Mouse (Mus musculus) left cerebral cortex, adult 11 months (tissue): ENCODE measurements around the gene Sorbs1.

Experiments
- DNase-seq: peaks from one replicate; pipeline ENCODE4 v3.0.0; 2022; ENCODE audit warnings: low spot score

Sorbs1 gene

DNA sequence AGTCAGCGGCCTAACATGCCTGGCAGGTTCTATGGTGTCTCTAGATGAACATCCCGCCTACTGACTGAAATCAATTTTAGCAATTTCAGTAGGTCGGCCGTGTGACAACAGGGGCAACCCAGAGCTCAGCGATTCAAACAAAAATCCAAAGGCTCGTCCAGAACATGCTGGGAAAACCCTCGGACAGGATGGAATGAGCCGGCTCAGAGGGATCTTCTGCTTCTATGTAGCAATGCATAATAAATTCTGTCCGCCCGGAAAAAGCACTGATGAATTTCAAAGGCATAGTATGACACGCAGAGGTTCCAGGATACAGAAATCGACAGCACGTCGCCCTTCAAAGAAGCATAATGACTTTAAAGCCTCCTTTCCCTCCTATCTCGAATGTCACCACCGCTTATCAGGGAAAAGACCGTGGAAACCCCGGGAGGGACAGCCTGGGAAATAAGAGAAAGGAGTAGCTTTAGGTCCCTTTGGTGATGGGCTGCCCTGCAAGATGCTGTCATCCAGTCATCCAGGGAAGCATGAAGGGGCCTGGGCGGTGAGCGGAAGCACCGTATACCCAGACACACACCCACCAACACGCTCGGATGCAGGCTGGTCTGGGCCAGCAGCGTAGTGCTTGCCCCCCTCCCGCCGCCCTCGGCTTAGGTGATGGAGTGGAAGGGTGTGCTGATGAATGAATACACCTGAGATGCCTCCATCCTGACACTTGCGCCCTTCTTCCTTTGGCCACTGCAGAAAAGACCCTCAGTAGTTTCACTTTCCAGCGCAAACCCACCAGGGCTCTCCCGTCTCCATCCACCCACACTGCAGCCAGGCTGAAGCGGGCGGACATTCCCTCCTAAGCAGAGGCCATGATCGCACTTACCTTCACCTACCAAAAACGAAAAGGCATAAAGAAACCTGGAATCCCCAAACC is 818 bp downstream of the Sorbs1 start:
- DNase-seq = no peak

DNA sequence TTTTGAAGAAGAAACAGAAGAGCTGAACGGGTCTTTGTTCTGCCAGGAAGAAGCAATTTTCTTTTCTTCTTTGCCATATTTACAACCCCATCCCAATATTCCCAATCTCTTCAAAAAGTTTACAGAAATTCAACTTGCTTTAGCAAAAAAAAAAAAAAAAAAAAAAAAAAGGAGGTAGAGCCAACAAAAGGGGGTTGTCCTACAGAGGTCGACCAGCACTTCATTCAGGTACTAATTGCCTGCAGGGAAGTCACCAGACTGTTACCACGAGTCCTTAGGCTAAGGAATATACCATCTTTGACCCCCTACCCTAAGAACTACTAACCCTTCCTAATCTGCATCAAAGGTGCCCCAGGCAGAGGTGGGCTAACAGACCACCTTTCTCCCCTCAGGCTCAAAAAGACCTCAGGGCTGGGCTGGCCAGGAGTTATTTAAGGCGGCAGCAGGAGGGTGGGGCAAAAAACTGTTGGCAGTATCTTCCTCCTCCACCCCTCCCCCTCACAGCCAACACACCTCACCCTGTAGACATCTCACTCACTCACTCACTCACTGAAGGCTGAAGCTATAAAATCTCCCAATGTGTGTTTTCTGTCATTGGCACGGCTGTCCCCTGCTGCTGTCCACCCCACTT is 1.8 kb downstream of the Sorbs1 start:
- no peak for DNase-seq

DNA sequence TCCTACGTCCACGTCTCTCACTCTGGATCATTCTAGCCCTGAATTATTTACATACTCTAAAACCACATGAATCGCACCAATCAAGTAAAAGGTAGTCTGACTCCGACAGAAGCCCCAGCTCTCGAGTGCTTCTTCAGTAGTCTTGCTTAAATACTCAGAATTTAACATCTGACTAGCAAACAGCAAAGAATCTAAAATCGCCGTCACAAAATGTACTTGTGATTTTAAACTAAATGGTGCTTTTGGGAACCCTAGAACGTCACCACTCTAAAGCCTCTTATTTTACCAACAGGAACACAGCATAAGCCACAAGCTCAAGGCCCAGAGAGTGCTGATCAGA is 2.5 kb downstream of the Sorbs1 start:
- no peak for DNase-seq

DNA sequence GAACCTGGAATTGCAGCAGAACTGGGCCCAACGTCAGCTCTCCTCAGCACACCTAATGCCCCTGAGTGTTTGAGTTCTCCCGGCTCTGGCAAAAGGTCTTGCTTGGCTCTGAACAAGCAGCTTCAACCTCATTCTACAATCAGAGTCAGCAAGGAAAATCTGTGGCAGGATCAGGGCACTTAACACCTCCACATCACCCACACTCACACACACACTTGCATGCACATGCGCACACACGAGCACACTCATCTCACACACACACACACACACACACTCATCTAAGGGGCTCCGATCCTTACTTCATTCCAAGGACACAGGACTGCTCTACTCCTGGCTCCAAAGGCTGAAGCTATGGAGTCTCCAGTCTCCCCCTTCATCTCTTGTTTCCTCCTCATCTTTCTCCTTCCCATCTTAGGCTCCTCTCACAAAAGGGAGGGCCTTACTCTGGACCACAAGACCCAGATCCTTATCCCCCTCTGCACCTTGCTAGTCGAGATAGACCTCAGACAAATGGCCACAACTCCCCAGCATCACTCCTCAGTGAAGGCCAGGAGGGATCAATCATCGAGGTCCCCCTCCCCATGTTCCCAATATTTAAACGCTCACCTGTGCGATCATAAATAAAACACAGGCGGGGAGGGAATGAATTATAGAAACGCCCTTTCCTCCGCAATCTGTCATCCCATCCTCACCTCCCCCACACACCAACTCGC is 3.0 kb downstream of the Sorbs1 start:
- DNase-seq = no peak

DNA sequence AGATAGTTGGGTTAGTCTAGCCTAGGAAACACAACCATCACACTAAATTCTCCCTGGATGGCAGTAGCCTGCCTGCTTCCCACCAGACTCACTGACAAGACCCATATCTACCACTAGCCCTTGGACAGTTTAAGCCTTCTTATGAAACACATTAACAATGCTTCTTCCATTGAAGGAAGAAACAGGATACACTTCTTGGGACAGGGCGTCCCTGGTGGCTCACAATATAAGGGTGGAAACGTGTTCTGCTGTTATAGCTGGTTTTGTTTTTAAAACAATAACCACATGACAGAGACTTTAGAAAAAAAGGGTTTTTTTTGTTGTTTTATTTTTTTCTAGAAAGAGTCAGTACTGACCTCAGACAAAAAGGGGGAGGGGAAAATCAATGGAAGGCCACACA is 4.3 kb downstream of the Sorbs1 start:
- no peak for DNase-seq

DNA sequence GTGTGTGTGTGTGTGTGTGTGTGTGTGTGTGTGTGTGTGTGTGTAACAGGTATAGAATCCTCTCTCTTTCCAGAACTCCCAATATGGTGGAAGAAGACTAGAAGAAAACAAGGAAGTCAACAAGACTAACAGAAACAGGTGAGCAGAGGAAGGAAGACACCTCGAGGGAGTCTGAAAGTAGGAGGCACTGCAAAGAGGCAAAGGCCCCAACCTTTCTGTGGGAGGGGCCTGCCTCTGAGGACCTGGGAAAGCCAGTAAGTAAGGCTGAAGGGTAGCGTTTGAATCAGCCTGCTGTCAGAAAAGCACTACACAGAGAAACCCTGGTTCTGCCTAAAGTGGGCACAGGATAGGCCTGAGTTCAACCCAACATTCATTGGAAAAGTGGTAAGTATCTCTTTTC is 4.7 kb downstream of the Sorbs1 start:
- DNase-seq = no peak

DNA sequence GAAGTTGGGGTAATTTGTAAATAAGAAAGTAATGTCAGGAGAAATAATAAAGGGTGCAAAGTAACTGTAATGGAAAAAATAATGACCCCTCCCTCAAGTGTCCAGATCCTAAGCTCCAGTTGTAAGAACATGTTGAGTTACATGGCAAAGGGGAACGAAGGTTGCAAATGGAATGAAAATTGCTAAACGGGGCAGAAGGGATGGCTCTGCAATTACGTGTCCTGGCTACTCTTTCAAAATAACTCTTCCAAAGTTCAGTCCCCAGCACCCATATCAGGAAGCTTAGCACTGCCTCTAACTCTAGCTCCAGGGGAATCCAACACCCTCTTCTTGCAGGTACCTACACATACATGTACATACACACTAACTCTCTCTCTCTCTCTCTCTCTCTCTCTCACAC is 6.6 kb downstream of the Sorbs1 start:
- DNase-seq = no peak

DNA sequence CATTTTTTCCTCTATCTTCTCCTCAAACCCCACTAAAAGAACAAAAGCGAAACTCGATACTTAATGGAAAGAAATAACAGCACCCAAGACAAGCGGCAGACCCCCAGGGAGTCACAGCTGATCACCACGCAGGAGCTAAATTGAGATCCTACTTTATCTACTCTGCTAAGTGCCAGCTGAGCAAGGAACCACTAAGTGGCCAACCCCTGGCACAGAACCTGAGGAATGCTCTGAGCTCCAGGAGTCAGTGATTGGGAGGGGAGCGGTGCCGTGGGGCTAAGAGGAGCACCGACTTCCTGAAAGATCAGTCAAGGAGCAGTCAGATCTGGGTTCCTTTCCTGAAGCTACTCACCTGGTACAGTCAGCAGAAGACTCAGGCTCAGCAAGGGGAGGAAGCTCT is 9.2 kb downstream of the Sorbs1 start:
- DNase-seq = no peak

DNA sequence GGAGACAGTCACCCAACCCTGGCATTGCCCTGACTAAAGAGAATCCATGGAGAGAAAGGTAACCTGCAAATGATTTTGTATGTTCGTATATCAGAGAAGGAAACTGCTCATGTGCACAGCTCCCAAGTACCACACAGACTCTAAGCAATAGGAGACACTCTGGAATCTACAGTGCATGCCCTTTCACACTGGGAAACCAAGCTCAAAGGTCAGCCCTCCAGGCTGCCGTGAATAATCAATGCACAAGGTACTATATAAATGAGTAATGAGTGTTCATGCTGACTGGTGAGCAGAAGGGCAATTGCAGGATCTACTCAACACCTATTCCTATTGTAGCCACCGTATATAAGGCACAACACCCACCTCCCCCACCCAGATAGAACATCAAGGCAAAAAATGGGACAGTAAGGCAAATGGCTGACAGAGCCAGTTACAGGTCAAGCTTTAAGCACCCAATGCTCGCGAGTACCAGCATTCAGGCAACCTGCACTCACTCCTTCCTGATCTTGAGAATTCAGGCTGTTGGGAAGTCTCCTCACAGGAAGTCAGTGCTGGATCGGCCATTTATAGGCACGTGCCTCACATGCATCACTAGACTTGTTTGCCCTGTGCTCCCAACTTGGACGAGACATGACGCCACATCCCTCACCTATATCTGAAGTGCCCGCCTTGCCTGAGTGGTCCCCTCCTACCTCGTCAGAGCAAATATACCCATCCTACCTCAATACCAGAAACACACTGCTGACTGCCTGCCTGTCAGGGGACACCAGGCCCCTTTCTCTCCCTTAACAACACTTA is 13.4 kb downstream of the Sorbs1 start:
- no peak for DNase-seq

DNA sequence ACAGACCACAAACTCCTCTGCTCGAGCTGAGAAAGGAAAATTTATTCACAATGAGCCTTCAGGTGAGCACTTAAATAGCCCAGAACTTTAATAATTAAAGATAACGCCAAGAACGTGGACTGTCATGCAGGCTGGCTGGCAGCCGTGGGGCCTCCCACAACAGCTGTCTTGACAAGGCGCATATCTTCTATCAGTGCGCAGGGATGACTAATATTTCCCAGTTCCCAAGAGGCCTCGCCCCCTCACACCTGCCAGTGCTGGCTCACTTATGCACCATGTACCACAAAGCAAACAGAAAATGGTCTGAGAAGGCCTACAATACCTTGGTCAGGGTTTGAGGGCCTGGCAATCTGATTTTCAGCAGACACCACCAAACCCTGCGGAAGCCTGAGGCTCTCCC is 14.4 kb downstream of the Sorbs1 start:
- DNase-seq = no peak

DNA sequence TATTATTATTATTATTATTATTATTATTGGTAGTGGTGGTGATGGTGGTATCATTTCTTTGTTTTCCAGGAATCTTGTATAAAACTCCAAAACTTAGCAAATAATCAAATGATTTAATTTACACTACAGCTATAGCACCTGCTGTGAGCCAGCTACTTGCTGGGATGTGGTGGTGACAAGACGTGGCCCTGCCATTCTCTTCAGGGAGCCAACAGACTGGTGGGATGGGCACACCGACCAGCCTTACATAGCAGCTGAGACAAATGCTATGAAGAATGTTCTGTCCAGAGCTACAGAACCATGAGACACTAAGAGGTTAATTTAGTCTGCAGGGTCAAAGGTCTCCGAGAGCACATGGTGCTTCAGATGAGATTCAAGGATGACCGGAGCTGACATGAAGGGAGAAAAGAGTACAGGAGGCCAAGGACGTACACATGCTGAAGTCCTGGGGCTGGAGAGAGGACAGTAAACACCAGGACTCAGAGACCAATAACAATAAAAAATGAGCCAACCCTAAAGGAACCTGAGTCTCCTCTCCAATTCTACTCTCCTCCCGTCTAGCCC is 15.3 kb downstream of the Sorbs1 start:
- DNase-seq = no peak

DNA sequence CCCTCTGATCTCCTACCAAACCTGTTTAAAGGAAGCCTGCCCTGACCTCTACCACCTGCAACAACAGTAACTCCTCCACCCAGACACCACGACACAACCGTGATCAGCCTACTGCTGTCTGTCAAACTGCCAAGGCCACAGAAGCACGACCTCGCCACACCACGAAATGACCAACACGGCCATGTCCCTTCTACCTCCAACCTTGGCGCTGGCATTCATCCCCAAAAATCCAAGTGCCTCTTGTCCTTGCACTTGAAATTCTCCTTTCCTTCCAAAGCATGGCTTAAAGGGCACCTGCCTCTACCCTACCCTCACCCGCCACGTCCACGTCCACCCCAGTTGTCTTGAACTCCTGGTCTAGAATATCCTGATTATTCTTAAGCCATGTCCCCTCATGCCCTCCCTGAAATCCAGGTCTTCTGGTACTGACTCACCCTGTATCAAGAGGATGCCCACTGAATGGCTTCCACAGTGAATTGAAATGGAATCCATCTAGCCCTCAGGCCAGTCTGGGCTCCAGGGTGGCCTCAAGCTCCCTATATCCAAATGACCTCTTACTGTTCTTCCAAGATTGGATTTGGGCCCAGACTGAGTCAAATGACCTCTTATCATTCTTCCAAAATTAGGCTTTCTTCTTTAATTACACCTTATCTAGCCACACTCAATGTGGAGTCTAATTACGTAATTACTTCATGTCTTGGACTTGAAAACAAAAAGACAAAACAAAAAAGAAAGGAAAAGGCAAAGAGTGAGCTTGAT is 16.9 kb downstream of the Sorbs1 start:
- no peak for DNase-seq

DNA sequence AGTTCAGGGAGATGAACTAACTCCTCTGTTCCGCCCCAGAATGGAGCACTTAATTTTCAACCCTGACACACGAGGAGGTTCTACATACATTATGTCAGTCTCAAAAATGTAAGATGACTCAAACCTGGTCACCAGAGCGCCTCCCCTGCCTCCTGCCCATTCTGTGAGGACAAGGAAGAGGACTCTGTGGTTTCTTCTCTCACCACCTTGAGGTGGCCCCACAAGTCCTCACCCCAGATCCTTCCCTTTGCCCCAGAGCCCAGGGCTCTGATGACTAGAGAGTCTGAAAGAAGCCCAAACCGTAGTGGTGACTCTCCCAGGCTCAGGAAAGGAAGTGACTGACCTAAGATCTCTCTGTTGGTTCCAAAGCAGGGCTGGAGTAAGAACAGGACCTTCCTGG is 17.5 kb downstream of the Sorbs1 start:
- DNase-seq = no peak

DNA sequence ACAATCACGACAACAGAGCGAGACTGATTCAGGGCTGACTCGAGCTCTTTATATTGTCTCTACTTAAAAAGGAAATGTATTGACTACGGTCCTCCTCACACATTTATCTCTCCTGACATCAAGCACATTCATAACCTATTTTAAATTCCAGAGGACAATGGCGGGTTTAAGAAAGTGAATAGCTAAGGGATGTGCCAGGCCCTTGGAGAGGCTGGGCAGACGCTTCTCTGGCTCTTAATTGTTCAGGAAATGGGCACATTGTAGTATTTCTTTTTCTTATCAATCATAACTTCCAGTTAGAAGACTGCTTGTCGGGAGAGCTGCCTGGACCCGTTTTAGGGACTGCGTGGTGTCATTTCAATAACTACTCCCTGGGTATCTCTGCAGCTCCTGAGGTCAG is 20.7 kb downstream of the Sorbs1 start:
- DNase-seq = no peak

DNA sequence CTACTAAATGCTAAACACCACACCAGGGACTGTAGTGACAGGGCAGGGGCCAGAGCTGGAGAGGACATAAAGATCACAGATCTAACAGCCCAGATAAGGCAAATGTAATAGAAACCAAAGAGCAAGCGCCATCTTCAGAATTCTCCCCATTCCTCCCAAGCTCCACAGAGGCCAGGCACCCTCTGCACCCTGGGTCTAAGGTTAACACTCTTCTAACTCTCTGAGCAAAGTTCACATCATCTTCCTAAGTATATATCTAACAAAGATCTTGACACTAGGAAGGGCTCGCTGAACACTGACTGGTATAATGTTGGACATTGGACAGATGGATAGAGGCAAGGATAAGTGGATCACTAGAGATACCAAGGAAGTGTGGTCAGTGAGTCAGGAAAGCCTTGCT is 22.1 kb downstream of the Sorbs1 start:
- DNase-seq = no peak

DNA sequence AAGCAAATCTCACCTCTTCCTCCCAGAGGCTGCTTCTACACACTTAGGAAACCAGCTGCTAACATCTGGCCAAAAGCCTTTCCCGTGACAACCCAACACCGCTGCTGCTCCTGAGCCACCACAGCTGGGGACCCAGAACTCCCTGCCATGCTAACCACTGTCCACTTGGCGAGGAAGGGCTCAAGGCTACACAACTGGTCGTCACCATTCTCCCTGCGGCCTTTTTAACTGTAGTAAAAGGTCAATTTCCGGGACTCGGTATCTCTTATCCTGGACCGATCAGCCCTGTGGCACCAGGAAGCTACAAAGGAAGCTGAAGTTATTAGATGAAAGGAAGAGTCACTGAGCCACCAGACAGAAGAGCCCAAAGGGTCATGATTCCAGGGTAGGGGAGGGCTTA is 22.8 kb downstream of the Sorbs1 start:
- no peak for DNase-seq

DNA sequence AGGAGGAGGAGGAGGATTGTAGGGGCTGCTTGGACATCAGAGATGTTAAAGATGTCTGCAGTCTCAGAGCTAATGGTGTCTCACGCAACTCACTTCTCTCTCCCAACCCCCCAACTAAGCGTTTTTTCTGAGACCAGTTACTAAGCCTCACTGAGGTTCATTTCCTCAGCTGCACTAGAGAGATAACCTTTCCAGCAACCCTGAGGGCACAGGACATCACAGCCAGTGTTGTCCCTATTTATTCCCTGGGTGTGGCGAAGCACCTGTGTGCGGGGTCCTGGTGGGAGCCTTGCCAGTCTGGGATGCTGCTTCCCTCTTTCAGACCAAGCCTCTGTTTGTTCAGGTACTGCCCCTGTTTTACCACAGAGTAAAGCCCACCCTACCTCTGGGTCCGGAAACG is 23.9 kb downstream of the Sorbs1 start:
- no peak for DNase-seq

DNA sequence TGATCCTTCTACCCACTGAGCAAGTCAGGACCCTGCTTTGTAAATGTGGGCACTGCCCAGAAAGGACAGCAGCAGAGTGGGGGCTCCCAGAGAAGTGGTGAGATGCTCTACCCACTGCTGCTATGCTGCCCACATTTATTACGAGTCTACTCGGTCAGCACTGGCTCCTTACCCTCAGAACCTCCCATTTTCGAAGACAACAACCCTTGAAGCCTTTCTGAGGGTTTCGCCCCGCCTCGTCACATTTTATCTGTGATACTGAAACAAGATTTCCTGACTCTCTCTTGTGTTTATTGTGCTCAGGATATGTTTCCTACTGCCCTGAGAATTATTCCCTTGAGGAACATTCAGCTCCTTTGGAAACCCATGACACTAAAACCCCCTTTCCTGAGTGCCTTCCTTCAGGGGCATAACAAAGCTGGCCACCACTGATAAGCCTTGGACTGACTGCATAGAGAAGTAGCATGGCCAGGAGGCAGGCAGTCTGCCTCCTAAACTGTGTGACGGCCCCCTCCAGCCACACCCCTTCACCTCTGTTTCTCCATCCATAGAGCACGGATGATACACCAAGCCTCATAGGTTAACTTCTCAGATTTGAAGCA is 24.6 kb downstream of the Sorbs1 start:
- DNase-seq = no peak

DNA sequence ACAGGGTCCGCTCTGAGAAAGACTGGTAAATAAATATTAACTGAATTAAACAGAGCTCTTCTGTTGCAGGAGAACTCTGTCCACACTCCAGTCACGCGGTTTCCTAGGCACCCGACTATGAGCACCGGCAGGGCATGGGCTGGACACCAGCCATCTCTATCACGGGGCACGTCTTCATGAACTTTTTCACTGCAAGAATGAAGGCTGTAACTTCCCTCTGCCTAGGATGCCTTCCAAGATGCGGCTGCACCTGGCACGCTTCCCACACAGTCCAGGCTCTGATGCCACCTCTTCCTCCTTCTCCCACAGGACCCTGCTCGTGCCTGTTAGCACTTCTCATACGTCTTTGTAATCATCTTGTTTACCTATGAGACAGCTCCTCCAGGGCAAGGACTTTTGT is 26.0 kb downstream of the Sorbs1 start:
- DNase-seq = no peak

DNA sequence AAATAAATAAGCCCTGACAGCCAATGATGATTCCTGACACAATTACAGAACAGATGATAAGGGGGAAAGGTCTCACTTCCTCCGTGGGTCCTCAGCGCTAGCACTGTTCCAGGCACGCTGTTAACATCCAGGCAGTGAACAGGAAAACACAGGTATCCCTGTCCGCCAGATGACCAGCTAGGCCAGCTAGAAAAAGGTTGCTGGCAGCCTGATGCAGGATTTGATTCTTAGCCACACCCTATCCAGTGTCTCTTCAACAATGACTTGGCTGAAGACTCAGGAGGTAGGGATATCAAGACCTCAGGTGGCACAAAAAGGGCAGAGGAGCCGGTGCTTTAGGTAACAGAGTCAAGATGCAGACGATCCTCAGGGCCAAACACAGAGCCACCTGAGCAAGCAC is 32.5 kb downstream of the Sorbs1 start:
- no peak for DNase-seq

DNA sequence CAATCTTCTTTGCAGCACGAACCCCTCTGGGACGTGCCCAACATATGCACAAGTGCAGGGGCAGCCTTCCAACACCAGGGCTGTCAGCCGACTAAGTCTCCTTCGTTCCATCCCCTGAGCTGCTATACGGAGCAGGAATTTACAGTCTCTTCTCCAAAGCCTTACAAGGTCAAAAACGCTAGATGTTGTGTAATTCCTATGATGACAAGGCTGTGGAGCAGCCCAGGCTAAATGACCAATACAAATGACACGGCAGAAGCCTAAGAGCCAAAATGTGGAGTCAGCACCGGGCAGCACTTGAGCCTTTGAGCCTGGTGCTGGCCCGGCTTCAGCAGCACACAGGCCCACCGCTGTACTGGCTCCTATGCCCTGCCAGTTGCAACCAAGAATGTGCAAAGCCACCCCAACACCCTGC is 35.4 kb downstream of the Sorbs1 start:
- no peak for DNase-seq
